ENCODE assay signal across 15 mouse cellular contexts in genomic region chr2:167878255-167878865, GRCm38 (mm10).
"Had no signal": no experiment of that assay in that cellular context is flagged by ENCODE, and none has a peak within 500 bp of the region (broad histone marks: within the 10 kb centered on the region; RNA-seq: fewer than 3 reads in every experiment).

No protein-coding gene starts in this region.

- H3K27me3 ChIP-seq: limb, embryonic 12.5 days; midbrain, embryonic 12.5 days; neural tube, embryonic 13.5 days; stomach, embryonic 15.5 days had no signal

- ATAC-seq: midbrain, embryonic 16.5 days had no signal

- H3K9me3 ChIP-seq: liver, embryonic 13.5 days; neural tube, embryonic 13.5 days; stomach, embryonic 15.5 days had no signal

- DNase-seq: kidney, adult 11 months; kidney, adult 9 months; kidney, postnatal 36 days; liver; liver, embryonic 13.5 days; retina, postnatal 1 day; right cerebral cortex, postnatal 4 days; spleen, adult 18-20 months; thymus, postnatal 4 days had no signal

- H3K4me2 ChIP-seq: limb, embryonic 12.5 days; liver, embryonic 13.5 days; midbrain, embryonic 12.5 days; neural tube, embryonic 13.5 days; stomach, embryonic 15.5 days had no signal

- H3K27ac ChIP-seq: kidney, postnatal 0 days; limb, embryonic 12.5 days; liver, embryonic 13.5 days; midbrain, embryonic 12.5 days; neural tube, embryonic 13.5 days; stomach, embryonic 15.5 days had no signal

- H3K36me3 ChIP-seq: limb, embryonic 12.5 days; liver, embryonic 13.5 days; midbrain, embryonic 12.5 days; neural tube, embryonic 13.5 days; stomach, embryonic 15.5 days had no signal

- H3K9ac ChIP-seq: limb, embryonic 12.5 days; liver, embryonic 13.5 days; midbrain, embryonic 12.5 days; neural tube, embryonic 13.5 days; stomach, embryonic 15.5 days had no signal

- H3K4me1 ChIP-seq: limb, embryonic 12.5 days; midbrain, embryonic 12.5 days; neural tube, embryonic 13.5 days; stomach, embryonic 15.5 days had no signal

- H3K4me3 ChIP-seq: limb, embryonic 12.5 days; liver, embryonic 13.5 days; midbrain, embryonic 12.5 days; neural tube, embryonic 13.5 days; stomach, embryonic 15.5 days had no signal
